Mouse (Mus musculus) stomach, postnatal 0 days (tissue): ENCODE data around the gene Mkln1.

Experiments used
- CTCF ChIP-seq: IDR thresholded peaks from 2 replicates; pipeline ENCODE4 v1.5.1; 2016; ENCODE audit warnings: antibody characterized with exemption, low read depth, mild to moderate bottlenecking, moderate library complexity
- EP300 ChIP-seq: optimal IDR thresholded peaks from 2 replicates; pipeline ENCODE3; 2016; ENCODE audit warnings: antibody characterized with exemption

DNA sequence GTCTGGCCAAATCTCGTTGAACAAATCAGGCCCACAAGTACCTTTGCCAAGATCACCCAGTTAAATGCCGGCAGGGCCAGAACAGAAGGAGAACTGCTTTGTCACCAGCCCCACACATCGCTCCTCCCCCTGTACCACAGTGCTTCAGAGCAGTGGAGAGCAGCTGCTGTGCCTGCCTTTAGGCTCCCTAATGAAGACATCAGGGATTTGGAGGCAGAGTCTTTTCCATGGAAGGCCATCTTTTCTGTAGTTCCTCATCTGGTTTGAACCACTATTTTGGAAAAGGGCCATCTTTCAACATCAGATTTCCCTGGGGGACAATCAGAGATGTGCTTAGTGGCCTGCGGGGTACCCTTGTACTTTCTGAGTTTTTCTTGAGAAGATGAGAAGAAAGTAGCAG, 41.2 kb upstream of the Mkln1 start:
- TF ChIP-seq EP300: no peak
- no peak for TF ChIP-seq CTCF
